Mouse (Mus musculus) T-helper 2 cell (primary cell): ENCODE measurements around the gene Naa20.

ENCODE experiments used
- in situ Hi-C: fragments of 300-600 bp; cut with MboI, MseI; formaldehyde crosslinking; loops from one replicate; pipeline ENCODE4 v1.15.1; 2025; ENCODE audit warnings: high pct_unique_total_duplicates

The Naa20 gene

DNA sequence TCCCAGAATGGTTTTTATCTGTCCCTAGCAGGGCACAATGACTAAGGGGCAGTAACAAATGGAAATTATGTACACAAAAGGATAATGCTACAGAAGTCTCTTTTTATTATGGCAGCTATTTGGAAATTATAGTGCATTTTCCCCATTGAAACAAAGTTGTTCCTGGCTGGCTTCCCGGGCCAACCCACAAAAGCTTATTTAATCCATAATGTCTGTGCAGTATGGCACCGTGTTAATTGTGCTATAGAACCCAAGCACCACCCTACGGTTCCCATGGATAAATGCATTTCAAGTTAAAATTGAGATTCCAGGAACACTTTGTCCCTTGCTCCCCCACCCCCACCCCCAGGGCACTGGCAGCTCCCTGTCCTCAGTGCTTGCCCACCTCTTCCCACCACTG lies 42.4 kb downstream of the Naa20 start:
- in situ Hi-C loops = loop anchor here (25.0 kb wide), 1 partner anchor 568 kb away; the partner anchor contains the start of gene Ralgapa2

DNA sequence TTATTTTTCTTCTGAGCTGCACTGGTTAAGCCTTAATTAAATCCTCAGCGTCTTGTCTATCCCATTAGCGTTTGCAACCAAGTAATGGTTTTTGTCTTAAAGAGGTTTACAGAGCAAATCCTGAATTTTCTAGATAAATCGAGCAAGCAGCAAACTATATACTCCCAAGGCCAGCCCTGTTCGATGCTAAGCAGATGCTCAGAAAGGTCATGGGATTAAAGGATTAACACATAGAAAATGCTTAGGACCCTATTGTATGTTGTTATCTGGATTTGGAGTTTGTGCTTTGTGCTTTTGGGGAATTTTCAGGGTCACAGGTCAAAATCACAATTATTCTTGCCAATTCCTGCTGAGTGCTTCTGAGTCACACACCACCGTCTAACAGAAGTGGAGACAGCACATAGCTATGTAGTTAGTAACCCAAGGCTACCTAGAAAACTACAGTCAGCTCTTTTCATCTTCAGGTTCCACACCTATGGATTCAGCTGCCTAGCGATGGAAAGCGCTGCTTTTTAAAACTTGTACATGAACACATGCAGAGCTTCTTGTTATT lies 46.6 kb downstream of the Naa20 start:
- in situ Hi-C loops = loop anchor here (25.0 kb wide), 1 partner anchor 564 kb away; the partner anchor contains the start of gene Ralgapa2

DNA sequence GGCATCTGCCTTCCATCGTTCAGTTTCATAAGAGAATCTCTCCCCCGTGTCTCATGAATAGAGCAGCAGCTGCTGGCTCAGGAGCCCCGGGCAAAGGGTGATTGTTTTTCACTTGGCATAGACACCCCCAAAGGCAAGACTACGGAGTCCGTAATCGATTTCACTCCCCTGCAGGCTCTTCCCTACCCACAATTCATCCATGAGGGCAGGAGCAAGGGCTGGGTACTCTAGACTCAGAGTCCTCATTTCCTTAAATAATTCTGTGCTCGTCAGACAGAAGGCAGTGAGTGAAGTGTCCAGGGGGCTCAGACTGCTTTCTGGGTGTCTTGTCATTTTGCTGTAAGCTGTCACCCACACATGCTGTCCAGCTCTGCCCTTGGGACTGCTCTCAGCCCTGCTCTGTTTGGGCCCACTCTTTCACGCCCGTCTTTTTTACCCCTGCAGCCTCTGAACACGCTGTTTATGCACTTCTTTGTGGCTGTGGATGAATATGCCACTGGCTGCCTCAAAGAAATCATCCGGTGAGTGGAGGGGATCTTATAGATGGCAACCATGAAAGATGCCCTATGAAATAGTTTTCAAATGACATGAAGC lies 47.7 kb downstream of the Naa20 start:
- in situ Hi-C loops = loop anchor here (5.0 to 25.0 kb wide), 2 partner anchors 473 to 563 kb away; partner anchors contain the start of gene Ralgapa2

DNA sequence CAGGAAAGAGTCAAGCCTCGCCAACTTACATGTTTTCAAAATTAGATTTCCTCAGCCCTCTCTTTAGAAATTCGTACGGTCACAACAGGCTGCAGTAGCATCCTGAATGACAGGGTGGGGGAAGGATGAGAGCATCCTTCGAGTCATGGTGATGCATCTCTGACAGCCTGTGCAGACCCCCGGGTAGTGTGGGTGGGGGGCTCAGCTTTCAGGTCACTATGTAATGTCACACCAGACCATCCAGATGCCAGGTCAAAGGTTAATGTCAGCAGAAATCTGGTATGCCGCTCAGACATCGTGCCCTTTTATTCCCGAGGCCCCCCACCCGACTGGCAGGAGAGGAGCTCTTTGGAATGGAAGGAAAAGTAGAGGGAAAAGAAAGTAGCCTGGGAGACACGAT lies 48.3 kb downstream of the Naa20 start:
- in situ Hi-C loops = loop anchor here (5.0 kb wide), 1 partner anchor 472 kb away; no protein-coding TSS in a partner anchor

DNA sequence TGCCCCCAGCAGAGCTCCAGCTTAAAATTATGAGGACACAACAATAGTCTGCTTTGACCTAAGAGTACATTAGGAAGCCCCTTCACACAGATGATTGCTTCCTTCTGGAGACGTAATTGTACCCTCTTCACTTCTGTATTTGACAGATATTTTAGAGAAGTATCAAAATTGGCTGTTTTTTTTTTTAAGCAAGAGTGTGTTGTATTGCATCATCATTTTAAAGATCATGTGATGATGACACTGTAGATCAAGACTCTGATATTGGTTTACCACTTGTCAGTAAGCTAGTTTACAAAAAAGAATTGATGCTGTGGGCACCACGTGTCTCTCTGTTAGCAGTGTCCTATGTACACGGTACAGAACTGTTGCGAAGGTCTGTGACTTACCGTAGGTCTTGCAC lies 50.8 kb downstream of the Naa20 start:
- in situ Hi-C loops = loop anchor here (5.0 kb wide), 1 partner anchor 470 kb away; no protein-coding TSS in a partner anchor

DNA sequence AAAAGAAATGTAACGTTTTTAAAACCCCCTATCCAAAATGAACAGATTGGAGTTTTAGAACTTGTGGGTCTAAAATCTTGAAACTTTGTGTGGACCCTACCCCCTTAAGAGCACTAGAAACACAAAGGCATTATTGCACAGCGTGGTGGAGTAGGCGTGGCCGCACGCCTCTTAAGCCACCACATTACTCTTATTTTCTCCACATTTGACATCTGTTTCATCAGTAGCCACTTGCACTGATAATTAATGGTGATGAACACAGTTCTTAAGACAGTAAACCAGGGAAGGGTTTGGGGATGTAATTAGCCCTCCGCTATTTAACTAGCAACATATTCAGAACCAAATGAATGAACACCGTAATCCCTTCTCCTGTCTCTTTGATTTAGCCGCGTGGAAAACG lies 53.9 kb downstream of the Naa20 start:
- in situ Hi-C loops = loop anchor here (5.0 kb wide), 1 partner anchor 256 kb away; no protein-coding TSS in a partner anchor

DNA sequence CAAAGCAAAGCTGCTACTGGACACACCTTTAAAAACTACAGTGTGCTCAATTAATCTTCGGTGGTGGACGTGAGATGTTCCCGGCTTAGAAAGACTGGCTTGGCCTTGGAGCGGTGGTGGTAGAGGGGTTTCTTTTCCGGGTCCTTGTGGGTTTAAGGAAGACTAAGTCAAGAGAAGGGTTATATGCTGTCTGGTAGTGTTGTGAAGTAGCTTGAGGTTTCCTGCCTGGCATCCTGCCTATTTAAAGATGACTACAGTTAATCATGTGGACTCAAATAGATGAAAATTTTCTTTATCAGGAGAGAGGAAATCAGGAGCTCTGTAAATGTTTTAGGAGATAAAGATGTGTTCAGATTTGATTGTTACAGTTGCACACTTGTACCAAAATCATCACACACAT lies 54.4 kb downstream of the Naa20 start:
- in situ Hi-C loops = loop anchor here (5.0 kb wide), 1 partner anchor 256 kb away; no protein-coding TSS in a partner anchor

DNA sequence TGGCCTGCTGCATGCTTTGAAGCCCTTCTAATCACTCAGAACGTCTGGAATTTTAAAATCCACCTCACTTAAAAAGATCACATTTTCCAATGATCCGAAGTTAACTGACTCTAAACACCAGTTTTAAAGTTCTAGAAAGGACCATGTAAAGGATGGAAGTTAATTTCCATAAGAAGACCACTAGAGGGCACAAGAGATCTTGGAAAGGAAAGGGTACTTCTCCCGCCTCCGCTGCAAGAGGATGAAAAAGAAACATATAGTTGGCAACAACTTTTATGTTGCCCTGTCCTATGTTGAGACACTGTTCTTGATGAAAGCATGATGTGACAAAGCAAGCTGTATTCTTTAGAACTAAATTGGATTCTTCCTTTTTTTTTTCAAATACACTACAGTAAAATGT lies 55.6 kb downstream of the Naa20 start:
- in situ Hi-C loops = loop anchor here (5.0 kb wide), 1 partner anchor 255 kb away; no protein-coding TSS in a partner anchor

DNA sequence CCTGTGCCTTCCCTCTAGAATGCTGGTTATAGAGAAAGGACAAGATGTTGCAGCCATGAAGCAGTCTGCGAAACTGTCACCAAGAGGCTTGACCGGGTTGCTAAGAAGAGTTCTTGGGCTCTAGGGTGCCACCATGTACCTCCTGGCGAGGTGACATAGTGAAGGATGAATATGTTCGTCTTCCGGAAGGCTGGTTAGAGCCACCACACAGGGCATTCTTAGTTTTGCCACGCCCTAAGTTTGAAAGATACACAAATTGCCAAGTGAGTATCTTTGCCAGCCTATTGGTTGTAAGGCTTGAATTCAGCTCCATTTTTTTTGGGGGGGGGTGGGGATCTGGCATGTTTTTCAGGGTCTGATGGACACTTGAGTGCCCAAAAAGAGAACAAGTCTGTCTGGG lies 56.2 kb downstream of the Naa20 start:
- in situ Hi-C loops = loop anchor here (5.0 kb wide), 1 partner anchor 254 kb away; no protein-coding TSS in a partner anchor

DNA sequence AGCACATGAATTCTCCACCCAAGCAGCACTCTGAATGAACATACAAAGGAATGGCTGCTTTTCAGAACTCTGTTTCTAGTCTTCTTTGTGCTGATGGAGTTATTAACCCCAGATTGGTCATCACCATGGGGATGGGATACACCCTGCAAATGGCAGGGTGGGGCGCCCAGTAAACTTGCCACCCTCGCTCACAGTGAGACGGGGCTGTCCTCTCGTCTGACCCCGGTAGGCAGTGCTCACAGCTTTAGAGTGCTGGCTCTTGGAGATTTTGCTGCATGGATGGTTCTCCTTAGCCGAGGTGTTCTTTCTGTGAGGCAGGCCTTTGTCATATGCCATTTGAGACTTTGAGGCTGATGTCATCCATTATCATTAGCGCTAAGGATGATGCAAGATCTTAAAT lies 56.7 kb downstream of the Naa20 start:
- in situ Hi-C loops = loop anchor here (5.0 kb wide), 1 partner anchor 254 kb away; no protein-coding TSS in a partner anchor

DNA sequence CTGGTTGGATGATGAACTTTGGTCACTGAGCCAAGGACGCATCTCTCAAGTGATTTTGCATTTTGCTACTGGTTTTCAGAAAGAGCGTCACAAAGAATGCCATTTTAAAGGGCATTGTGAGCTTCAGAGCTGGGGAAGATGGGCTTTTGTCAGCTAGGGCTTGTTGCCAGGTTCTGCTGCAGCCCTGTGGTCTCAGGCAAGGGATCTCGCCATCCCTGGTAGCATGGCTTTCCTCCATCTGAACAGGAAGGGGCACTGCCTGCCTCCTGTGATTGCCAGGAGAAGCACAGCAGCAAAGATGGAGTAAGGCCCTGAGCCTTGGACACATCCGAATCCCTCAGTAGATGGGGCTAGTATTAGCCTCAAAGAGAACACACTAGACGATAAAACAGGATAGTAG lies 60.0 kb downstream of the Naa20 start:
- in situ Hi-C loops = no loop called here
